Mouse (Mus musculus): ENCODE results near the gene Ccdc84. TPM values are rescaled to one million over a fixed set of nuclear protein-coding genes. Genes with fewer than 3 reads are reported as not detected.

Gene Ccdc84
- total and polyA plus RNA-seq, 2 experiments from 2014 or later: 23.2 to 30.2 TPM

GRCm38 (mm10) chr9:44405011-44405410 lies 13.4 kb downstream of the Ccdc84 start:
- Histone ChIP-seq H3K27ac (ENCODE audit: low read depth, low read length) (no peak overlapping the region), H3K4me1 (ENCODE audit: insufficient read depth, low read length) (no peaks in the 10 kb centered on the region), H3K27me3 (ENCODE audit: insufficient read depth, low read length) (no peaks in the 10 kb centered on the region), H3K4me3 (ENCODE audit: low read depth, low read length) (no peak overlapping the region), H3K9me3 (ENCODE audit: low read length) (no peaks in the 10 kb centered on the region), H3K4me2 (ENCODE audit: low read depth, low read length, poor library complexity, severe bottlenecking) (no peak overlapping the region), H3K36me3 (ENCODE audit: insufficient read depth, low read length) (peaks cover 52% of the 10 kb centered on the region), H3K9ac (replicated peaks; ENCODE audit: low read length, poor library complexity, severe bottlenecking) (no peak overlapping the region)
- no peak for ATAC-seq (ENCODE audit: low FRiP score)
- TF ChIP-seq CTCF (IDR thresholded peaks at IDR 0.05): no peak
- DNase-seq (ENCODE audit: low spot score): no peak
- WGBS: 95% methylated on average over 3 of the region's 3 CpGs

- no peak for TF ChIP-seq CTCF (IDR thresholded peaks at IDR 0.05)
- no peak overlapping the region for H3K4me3 ChIP-seq (ENCODE audit: low read depth, low read length)
- no peak overlapping the region for H3K4me2 ChIP-seq (ENCODE audit: low read depth, low read length, poor library complexity, severe bottlenecking)
- H3K9me3 ChIP-seq (ENCODE audit: low read length): no peaks in the 10 kb centered on the region
- 0 out of 2 replicates have a peak overlapping the region, but pooled peaks have one; percentile 13 for H3K9ac ChIP-seq (replicated peaks; ENCODE audit: low read length, poor library complexity, severe bottlenecking)
- 94% methylated on average over 4 of the region's 4 CpGs for WGBS
- DNase-seq (ENCODE audit: low spot score) (no peak), ATAC-seq (ENCODE audit: low FRiP score) (no peak)
- H3K4me1 ChIP-seq (ENCODE audit: insufficient read depth, low read length): peaks cover 5% of the 10 kb centered on the region; the same call in 1 of the 2 replicates
- no peaks in the 10 kb centered on the region for H3K27me3 ChIP-seq (ENCODE audit: insufficient read depth, low read length)
- H3K36me3 ChIP-seq (ENCODE audit: insufficient read depth, low read length): peaks cover 48% of the 10 kb centered on the region
- H3K27ac ChIP-seq (ENCODE audit: low read depth, low read length): no peak overlapping the region
Measured at GRCm38 (mm10) chr9:44401081-44401480, 17.3 kb downstream of the Ccdc84 start.

- no peak overlapping the region for H3K27ac ChIP-seq (ENCODE audit: low read depth, low read length)
- no peak for DNase-seq (ENCODE audit: low spot score)
Measured at GRCm38 (mm10) chr9:44399795-44400114, 18.6 kb downstream of the Ccdc84 start.

DNA sequence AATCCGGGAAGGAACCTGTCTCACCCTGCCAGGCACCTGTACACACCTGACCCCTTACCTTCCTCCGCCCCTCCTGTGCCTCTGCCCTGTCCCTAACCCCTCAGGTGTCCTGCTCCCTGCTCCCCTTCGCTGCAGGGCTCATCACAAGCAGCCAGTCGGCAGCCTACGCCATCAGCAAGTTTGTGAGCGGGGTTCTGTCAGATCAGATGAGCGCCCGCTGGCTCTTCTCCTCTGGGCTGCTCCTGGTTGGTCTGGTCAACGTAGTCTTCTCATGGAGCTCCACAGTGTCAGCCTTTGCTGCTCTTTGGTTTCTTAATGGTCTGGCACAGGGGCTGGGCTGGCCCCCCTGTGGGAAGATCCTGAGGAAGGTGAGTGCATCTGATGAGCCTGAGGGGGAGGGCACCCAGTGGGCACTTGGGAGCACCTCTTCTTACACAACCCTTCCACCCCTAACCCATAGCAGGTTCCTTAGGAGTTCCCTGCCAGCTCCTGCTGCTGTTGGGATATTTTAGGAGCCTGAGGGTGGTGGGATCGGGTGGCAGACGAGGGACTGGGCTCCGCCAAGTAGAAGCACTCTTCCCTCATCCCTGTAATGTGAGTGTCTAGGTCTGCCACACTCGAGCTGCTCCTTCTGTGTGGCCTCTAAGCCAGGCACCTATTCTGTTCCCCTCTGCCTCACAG lies 19.1 kb downstream of the Ccdc84 start:
- peaks cover 5% of the 10 kb centered on the region; the same call in 1 of the 2 replicates for H3K4me1 ChIP-seq (ENCODE audit: insufficient read depth, low read length)
- DNase-seq (ENCODE audit: low spot score) (no peak), ATAC-seq (ENCODE audit: low FRiP score) (no peak)
- no peak overlapping the region for H3K4me3 ChIP-seq (ENCODE audit: low read depth, low read length)
- no peaks in the 10 kb centered on the region for H3K9me3 ChIP-seq (ENCODE audit: low read length)
- H3K36me3 ChIP-seq (ENCODE audit: insufficient read depth, low read length): peaks cover 43% of the 10 kb centered on the region
- 87% methylated on average over 13 of the region's 13 CpGs for WGBS
- H3K27me3 ChIP-seq (ENCODE audit: insufficient read depth, low read length): no peaks in the 10 kb centered on the region
- no peak overlapping the region for H3K27ac ChIP-seq (ENCODE audit: low read depth, low read length)
- no peak overlapping the region for H3K4me2 ChIP-seq (ENCODE audit: low read depth, low read length, poor library complexity, severe bottlenecking)
- no peak for TF ChIP-seq CTCF (IDR thresholded peaks at IDR 0.05)
- H3K9ac ChIP-seq (replicated peaks; ENCODE audit: low read length, poor library complexity, severe bottlenecking): 0 out of 2 replicates have a peak overlapping the region, but pooled peaks have one; percentile 8

More at GRCm38 (mm10) chr9:44399795-44400114, 18.6 kb downstream of the Ccdc84 start:
- H3K9me3 ChIP-seq (ENCODE audit: low read length): no peaks in the 10 kb centered on the region
- H3K4me3 ChIP-seq (ENCODE audit: low read depth, low read length): no peak overlapping the region
- ATAC-seq (ENCODE audit: low FRiP score): no peak
- no peak overlapping the region for H3K4me2 ChIP-seq (ENCODE audit: low read depth, low read length, poor library complexity, severe bottlenecking)
- 93% methylated on average over 6 of the region's 6 CpGs for WGBS
- peaks cover 5% of the 10 kb centered on the region; the same call in 1 of the 2 replicates for H3K4me1 ChIP-seq (ENCODE audit: insufficient read depth, low read length)
- H3K36me3 ChIP-seq (ENCODE audit: insufficient read depth, low read length): peaks cover 43% of the 10 kb centered on the region
- TF ChIP-seq CTCF (IDR thresholded peaks at IDR 0.05): no peak
- H3K9ac ChIP-seq (replicated peaks; ENCODE audit: low read length, poor library complexity, severe bottlenecking): no peak overlapping the region
- no peaks in the 10 kb centered on the region for H3K27me3 ChIP-seq (ENCODE audit: insufficient read depth, low read length)

DNA sequence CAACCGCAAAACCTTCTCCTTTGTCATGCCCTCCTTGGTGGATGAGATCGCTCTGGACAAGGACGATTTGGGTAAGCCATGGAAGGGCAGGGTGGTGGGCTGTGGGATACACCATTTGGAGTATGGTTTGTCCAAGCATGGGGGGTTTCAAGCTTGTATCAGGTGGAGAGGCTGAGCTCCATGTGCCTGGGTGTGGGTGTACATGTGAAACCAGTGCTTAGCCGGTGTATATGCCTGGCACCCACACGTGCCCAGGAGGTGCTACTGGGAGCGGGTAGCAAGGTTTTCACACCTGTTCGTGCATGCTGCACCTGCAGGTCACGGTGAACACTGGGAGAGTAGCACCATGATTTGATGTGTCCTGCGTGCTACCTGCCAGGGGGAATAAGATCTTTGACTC lies 19.8 kb downstream of the Ccdc84 start:
- Histone ChIP-seq H3K27ac (ENCODE audit: low read depth, low read length) (no peak overlapping the region), H3K4me3 (ENCODE audit: low read depth, low read length) (no peak overlapping the region), H3K9me3 (ENCODE audit: low read length) (no peaks in the 10 kb centered on the region), H3K36me3 (ENCODE audit: insufficient read depth, low read length) (peaks cover 36% of the 10 kb centered on the region), H3K27me3 (ENCODE audit: insufficient read depth, low read length) (no peaks in the 10 kb centered on the region), H3K4me1 (ENCODE audit: insufficient read depth, low read length) (peaks cover 5% of the 10 kb centered on the region; the same call in 1 of the 2 replicates), H3K9ac (replicated peaks; ENCODE audit: low read length, poor library complexity, severe bottlenecking) (0 out of 2 replicates have a peak overlapping the region, but pooled peaks have one; percentile 30), H3K4me2 (ENCODE audit: low read depth, low read length, poor library complexity, severe bottlenecking) (peak overlapping the region; percentile 84; the same call in 1 of the 2 replicates)
- WGBS: 86% methylated on average over 9 of the region's 9 CpGs
- no peak for TF ChIP-seq CTCF (IDR thresholded peaks at IDR 0.05)
- ATAC-seq (ENCODE audit: low FRiP score): no peak
- DNase-seq (ENCODE audit: low spot score): no peak

DNA sequence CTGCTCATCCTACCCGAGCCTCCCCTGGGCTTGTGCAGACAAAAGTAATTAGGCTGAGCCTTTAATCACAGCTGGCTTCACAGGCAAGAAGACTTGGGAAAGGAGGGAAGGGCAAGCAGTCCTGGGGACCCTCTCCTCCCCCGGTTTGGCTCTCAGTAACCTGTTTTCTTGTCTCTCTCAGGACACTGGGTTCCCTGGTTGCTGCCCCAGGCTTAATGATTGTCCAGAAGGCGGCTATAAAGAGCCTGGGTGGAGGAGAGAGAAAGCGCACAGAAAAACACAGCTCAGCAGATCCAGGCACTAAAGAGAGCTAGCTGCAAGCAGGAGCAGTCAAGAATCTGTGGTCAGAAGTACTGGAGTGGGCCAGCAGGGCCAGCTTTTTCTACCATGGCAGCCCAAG lies 20.3 kb downstream of the Ccdc84 start:
- H3K9ac ChIP-seq (replicated peaks; ENCODE audit: low read length, poor library complexity, severe bottlenecking): peak overlapping the region; percentile 30; the same call in 1 of the 2 replicates
- no peak for ATAC-seq (ENCODE audit: low FRiP score)

More for the DNA sequence above, 20.3 kb downstream of the Ccdc84 start:
- H3K36me3 ChIP-seq (ENCODE audit: insufficient read depth, low read length): peaks cover 31% of the 10 kb centered on the region
- peak overlapping the region; percentile 84 for H3K4me2 ChIP-seq (ENCODE audit: low read depth, low read length, poor library complexity, severe bottlenecking)
- peak; percentile 17 for DNase-seq (ENCODE audit: low spot score)
- no peak; the same call in 1 of the 2 replicates for TF ChIP-seq CTCF (IDR thresholded peaks at IDR 0.05)
- H3K27ac ChIP-seq (ENCODE audit: low read depth, low read length): no peak overlapping the region
- peak overlapping the region; percentile 81; the same call in 1 of the 2 replicates for H3K4me3 ChIP-seq (ENCODE audit: low read depth, low read length)
- H3K9me3 ChIP-seq (ENCODE audit: low read length): no peaks in the 10 kb centered on the region
- H3K27me3 ChIP-seq (ENCODE audit: insufficient read depth, low read length): no peaks in the 10 kb centered on the region
- peaks cover 5% of the 10 kb centered on the region; the same call in 1 of the 2 replicates for H3K4me1 ChIP-seq (ENCODE audit: insufficient read depth, low read length)
- 22% methylated on average over 4 of the region's 4 CpGs for WGBS

All from midbrain, postnatal 0 days (tissue).